Mouse (Mus musculus) kidney, adult 11 months (tissue): ENCODE measurements at regions not wholly inside any gene's neighbourhood (a gene's known extent, or its start where the extent isn't known, plus 50 kb on each side); places are given as distances from the start of the nearest gene placed in this dataset.

Experiments used
- DNase-seq: peaks from one replicate; pipeline ENCODE4 v3.0.0; 2022

- no peak for DNase-seq
Measured at GRCm38 (mm10) chr17:14481746-14482145, 202.4 kb downstream of the Smoc2 start.

GRCm38 (mm10) chr17:14478938-14479505 is 199.7 kb downstream of the Smoc2 start:
- DNase-seq, result no peak

GRCm38 (mm10) chr17:14476707-14477106 is 197.4 kb downstream of the Smoc2 start:
- DNase-seq, result no peak

GRCm38 (mm10) chr17:14475778-14476647 is 196.7 kb downstream of the Smoc2 start:
- no peak for DNase-seq

- DNase-seq, result no peak
Measured at GRCm38 (mm10) chr17:14475277-14475676, 196.0 kb downstream of the Smoc2 start.

- no peak for DNase-seq
Measured at GRCm38 (mm10) chr17:14468754-14469488, 189.6 kb downstream of the Smoc2 start.

- DNase-seq, result no peak
Measured at GRCm38 (mm10) chr17:14455251-14455743, 176.0 kb downstream of the Smoc2 start.
